Mouse (Mus musculus) bone marrow, adult 2 months (tissue): Measurements from ENCODE around the gene 4930523C07Rik.

Experiments
- CTCF ChIP-seq: fragments of 200-500 bp; IDR thresholded peaks from 2 replicates; pipeline ENCODE4 v1.5.1; 2011; ENCODE audit warnings: low read length, control low read depth; ENCODE audit not compliant: control insufficient read depth, insufficient read depth
- POLR2A ChIP-seq: fragments of 200-500 bp; IDR thresholded peaks from 2 replicates; pipeline ENCODE4 v1.6.1; 2011; ENCODE audit warnings: low read depth, mild to moderate bottlenecking, control low read depth, low read length, borderline replicate concordance; ENCODE audit not compliant: control insufficient read depth

DNA sequence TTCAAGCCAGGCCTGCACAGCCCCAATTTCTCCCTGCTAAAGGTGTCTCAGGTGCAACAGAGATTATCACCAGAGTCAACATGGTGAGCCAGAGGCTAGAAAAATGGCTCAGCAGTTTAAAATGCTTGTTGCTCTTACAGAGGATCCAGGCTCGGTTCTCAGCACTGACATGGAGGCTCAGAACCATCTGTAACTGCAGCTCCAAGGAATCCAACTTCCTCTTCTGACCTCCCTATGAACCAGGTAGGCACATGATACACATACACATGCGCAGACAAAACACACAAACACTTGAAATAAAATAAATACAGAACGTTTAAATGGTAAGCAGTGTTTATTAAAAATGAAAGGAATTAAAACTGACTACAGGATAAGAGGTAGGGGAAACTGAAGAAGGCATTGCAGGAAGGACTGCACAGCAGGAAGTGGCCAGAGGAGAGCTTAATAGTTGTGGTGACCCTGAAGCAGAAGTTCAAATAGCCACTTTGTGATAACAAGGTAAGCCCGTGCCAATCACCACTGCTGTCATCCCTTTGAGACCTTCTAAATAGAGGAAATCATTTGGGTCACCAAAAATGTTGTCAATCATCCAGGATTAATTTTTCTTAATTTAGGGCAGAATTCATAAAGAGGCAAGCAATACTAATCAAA lies 10.1 kb upstream of the 4930523C07Rik start:
- TF ChIP-seq CTCF, result no peak
- no peak for TF ChIP-seq POLR2A
